Mouse (Mus musculus) neural tube, embryonic 13.5 days (tissue): Measurements from ENCODE around the gene Slc25a51. TPM values are rescaled to one million over a fixed set of nuclear protein-coding genes. Genes with fewer than 3 reads are reported as not detected.

ENCODE experiments used
- ATAC-seq: fragments of 200-750 bp; cut with Nextera tagmentation; 2 replicates; pipeline ENCODE4 v1.8.0; 2017; ENCODE audit warnings: low read depth, mild to moderate bottlenecking, moderate TSS enrichment, moderate library complexity
- H3K27ac ChIP-seq: fragments of 300-500 bp; sonication (generic); replicated peaks from 2 replicates; pipeline ENCODE4 v1.5.1; 2015; ENCODE audit warnings: moderate library complexity, mild to moderate bottlenecking, inconsistent platforms
- H3K27me3 ChIP-seq: fragments of 300-500 bp; sonication (generic); 2 replicates; pipeline ENCODE4 v1.6.1; 2015; ENCODE audit warnings: mild to moderate bottlenecking, inconsistent platforms
- H3K36me3 ChIP-seq: fragments of 300-500 bp; sonication (generic); 2 replicates; pipeline ENCODE4 v1.6.1; 2015; ENCODE audit warnings: mild to moderate bottlenecking, inconsistent platforms
- H3K4me1 ChIP-seq: fragments of 300-500 bp; sonication (generic); replicated peaks from 2 replicates; pipeline ENCODE4 v1.6.1; 2015; ENCODE audit warnings: inconsistent platforms
- H3K4me2 ChIP-seq: fragments of 300-500 bp; sonication (generic); 2 replicates; pipeline ENCODE4 v1.6.1; 2015; ENCODE audit warnings: inconsistent platforms, mild to moderate bottlenecking, moderate library complexity
- H3K4me3 ChIP-seq: fragments of 300-500 bp; sonication (generic); 2 replicates; pipeline ENCODE4 v1.5.1; 2015; ENCODE audit warnings: mild to moderate bottlenecking, inconsistent platforms
- H3K9ac ChIP-seq: fragments of 300-500 bp; sonication (generic); 2 replicates; pipeline ENCODE4 v1.6.1; 2015; ENCODE audit warnings: moderate library complexity, mild to moderate bottlenecking, inconsistent platforms
- H3K9me3 ChIP-seq: fragments of 300-500 bp; sonication (generic); 2 replicates; pipeline ENCODE4 v1.6.1; 2016; ENCODE audit warnings: inconsistent platforms
- WGBS: fragments of 180-500 bp; shearing (Covaris S2); methylation state at CpG from one replicate; pipeline ENCODE4 v1.1.7; 2015; 5-methylcytosine and 5-hydroxymethylcytosine counted together
- polyA plus RNA-seq: library from polyadenylated mRNA; unstranded; fragments of >200 nt; fragmentation: Nextera tagmentation; extraction: Ambion mirVana; gene quantifications from 2 replicates; pipeline ENCODE4 v1.2.1, GENCODE M21; 2015

The Slc25a51 gene
- polyA plus RNA-seq, 1 experiment from 2014 or later, result 77.5 TPM

GRCm38 (mm10) chr4:45441778-45442177 lies 33.2 kb upstream of the Slc25a51 start:
- peaks cover 32% of the 10 kb centered on the region for H3K4me1 ChIP-seq
- no peak for ATAC-seq
- 74% methylated on average over 1 of the region's 1 CpGs for WGBS

GRCm38 (mm10) chr4:45439281-45439680 lies 30.7 kb upstream of the Slc25a51 start:
- Histone ChIP-seq H3K4me1 (peaks cover 57% of the 10 kb centered on the region), H3K4me2 (no peak overlapping the region), H3K4me3 (no peak overlapping the region), H3K9me3 (no peaks in the 10 kb centered on the region), H3K36me3 (peaks cover 2% of the 10 kb centered on the region; the same call in 1 of the 2 replicates), H3K9ac (0 out of 2 replicates have a peak overlapping the region, but pooled peaks have one; percentile 9), H3K27ac (peak overlapping the region; percentile 55), H3K27me3 (no peaks in the 10 kb centered on the region)
- WGBS, result 35% methylated on average over 5 of the region's 5 CpGs
- ATAC-seq, result no peak

More at GRCm38 (mm10) chr4:45441778-45442177, 33.2 kb upstream of the Slc25a51 start:
- Histone ChIP-seq H3K4me2 (no peak overlapping the region), H3K9ac (no peak overlapping the region), H3K27me3 (no peaks in the 10 kb centered on the region), H3K27ac (no peak overlapping the region), H3K36me3 (peaks cover 13% of the 10 kb centered on the region; the same call in 1 of the 2 replicates), H3K4me3 (no peak overlapping the region), H3K9me3 (no peaks in the 10 kb centered on the region)

DNA sequence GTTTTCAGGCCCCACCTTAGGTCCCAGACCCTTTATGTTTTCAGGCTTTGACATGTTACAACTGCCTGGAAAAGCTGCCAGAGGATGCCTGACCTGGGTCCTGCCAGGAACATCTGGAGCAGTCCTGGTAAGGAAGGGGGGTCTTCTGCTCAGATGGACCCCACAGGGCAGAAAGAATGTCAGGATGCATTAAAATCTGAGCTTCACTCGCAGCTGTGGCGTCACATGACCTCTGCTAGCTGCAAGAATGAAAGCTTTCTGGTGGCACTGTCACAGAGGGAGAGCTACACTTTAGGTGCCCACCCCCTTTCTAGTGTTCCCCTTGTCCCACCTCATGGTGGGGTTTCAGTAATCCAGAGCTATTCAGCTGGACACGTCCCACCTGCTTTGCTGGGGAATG lies 28.4 kb upstream of the Slc25a51 start:
- Histone ChIP-seq H3K36me3 (no peaks in the 10 kb centered on the region), H3K9ac (0 out of 2 replicates have a peak overlapping the region, but pooled peaks have one; percentile 41), H3K4me2 (no peak overlapping the region), H3K9me3 (no peaks in the 10 kb centered on the region), H3K27me3 (no peaks in the 10 kb centered on the region), H3K4me3 (no peak overlapping the region), H3K27ac (peak overlapping the region; percentile 30), H3K4me1 (peaks cover 71% of the 10 kb centered on the region)
- ATAC-seq, result no peak
- WGBS, result 42% methylated on average over 3 of the region's 3 CpGs

DNA sequence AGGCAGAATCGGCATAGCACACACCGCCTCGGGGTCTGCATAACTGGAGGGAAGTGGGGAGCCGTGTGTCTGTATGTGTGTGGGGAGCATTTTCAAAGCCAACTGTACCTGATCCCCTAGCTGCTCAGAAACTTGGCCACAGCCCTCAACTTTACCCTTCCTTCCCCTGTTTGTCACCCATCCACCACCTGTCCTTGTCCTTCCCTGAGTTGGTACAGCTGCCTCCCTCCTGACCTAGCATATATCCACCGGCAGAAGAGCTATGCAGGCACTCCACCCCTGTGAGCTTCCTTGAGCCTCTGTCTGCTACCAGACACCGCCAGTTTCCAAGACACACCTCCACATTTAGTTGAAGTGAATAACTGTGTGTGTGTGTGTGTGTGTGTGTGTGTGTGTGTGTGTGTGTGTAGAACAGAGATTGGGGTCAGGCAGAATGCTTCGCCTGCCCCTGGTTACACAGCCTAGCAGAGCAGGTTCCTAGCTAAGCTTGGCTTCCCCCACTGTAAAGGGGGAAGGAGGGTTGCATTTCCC lies 27.9 kb upstream of the Slc25a51 start:
- ATAC-seq, result 0 out of 2 replicates have a peak, but pooled peaks have one; percentile 7

GRCm38 (mm10) chr4:45435899-45436298 lies 27.3 kb upstream of the Slc25a51 start:
- Histone ChIP-seq H3K4me3 (no peak overlapping the region), H3K9ac (0 out of 2 replicates have a peak overlapping the region, but pooled peaks have one; percentile 41), H3K4me2 (no peak overlapping the region), H3K27ac (peak overlapping the region; percentile 30), H3K36me3 (no peaks in the 10 kb centered on the region), H3K27me3 (no peaks in the 10 kb centered on the region), H3K9me3 (no peaks in the 10 kb centered on the region), H3K4me1 (peaks cover 71% of the 10 kb centered on the region)
- ATAC-seq, result 0 out of 2 replicates have a peak, but pooled peaks have one; percentile 1
- 30% methylated on average over 2 of the region's 2 CpGs for WGBS

More for the DNA sequence above, 27.9 kb upstream of the Slc25a51 start:
- Histone ChIP-seq H3K9me3 (no peaks in the 10 kb centered on the region), H3K27ac (peak overlapping the region; percentile 30), H3K27me3 (no peaks in the 10 kb centered on the region), H3K9ac (0 out of 2 replicates have a peak overlapping the region, but pooled peaks have one; percentile 41), H3K4me3 (no peak overlapping the region), H3K4me1 (peaks cover 71% of the 10 kb centered on the region), H3K4me2 (no peak overlapping the region), H3K36me3 (no peaks in the 10 kb centered on the region)
- whole genome bisulfite sequencing, result 69% methylated on average over 7 of the region's 7 CpGs

- peaks cover 68% of the 10 kb centered on the region for H3K4me1 ChIP-seq
Measured at GRCm38 (mm10) chr4:45434681-45435080, 26.1 kb upstream of the Slc25a51 start.

DNA sequence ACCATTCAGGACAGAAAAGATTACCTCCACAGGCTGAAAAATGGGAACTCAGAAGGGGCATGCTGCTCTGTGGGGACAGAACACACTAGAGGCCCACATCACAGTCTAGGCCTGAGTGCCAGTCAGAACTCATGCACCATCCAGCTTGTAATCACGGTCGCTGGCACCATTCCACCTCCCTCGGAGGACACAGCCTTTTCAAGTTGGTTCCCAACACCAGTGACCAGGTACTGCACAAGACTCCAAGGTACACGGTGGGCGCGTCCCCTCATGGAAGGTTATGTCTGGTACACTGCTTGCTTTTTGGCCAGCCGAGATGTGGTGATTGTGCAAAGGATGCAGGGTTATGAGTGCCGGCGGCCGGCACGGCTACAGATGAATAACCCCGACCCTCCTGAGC lies 25.5 kb upstream of the Slc25a51 start:
- Histone ChIP-seq H3K9ac (0 out of 2 replicates have a peak overlapping the region, but pooled peaks have one; percentile 50), H3K4me1 (peaks cover 68% of the 10 kb centered on the region), H3K9me3 (no peaks in the 10 kb centered on the region), H3K36me3 (no peaks in the 10 kb centered on the region), H3K4me3 (no peak overlapping the region), H3K27me3 (no peaks in the 10 kb centered on the region), H3K4me2 (no peak overlapping the region), H3K27ac (no peak overlapping the region)
- 86% methylated on average over 12 of the region's 12 CpGs for WGBS
- ATAC-seq, result no peak

More at GRCm38 (mm10) chr4:45434681-45435080, 26.1 kb upstream of the Slc25a51 start:
- 76% methylated on average over 4 of the region's 4 CpGs for WGBS
- Histone ChIP-seq H3K36me3 (no peaks in the 10 kb centered on the region), H3K9me3 (no peaks in the 10 kb centered on the region), H3K4me2 (no peak overlapping the region), H3K4me3 (no peak overlapping the region), H3K9ac (no peak overlapping the region), H3K27me3 (no peaks in the 10 kb centered on the region), H3K27ac (no peak overlapping the region)
- no peak for ATAC-seq

GRCm38 (mm10) chr4:45431806-45432205 lies 23.2 kb upstream of the Slc25a51 start:
- no peak for ATAC-seq
- no peaks in the 10 kb centered on the region for H3K9me3 ChIP-seq
- H3K27me3 ChIP-seq, result no peaks in the 10 kb centered on the region
- H3K4me2 ChIP-seq, result no peak overlapping the region
- no peak overlapping the region for H3K9ac ChIP-seq
- H3K4me1 ChIP-seq, result peaks cover 70% of the 10 kb centered on the region
- H3K27ac ChIP-seq, result no peak overlapping the region
- WGBS, result 81% methylated on average over 3 of the region's 3 CpGs
- H3K4me3 ChIP-seq, result no peak overlapping the region
- no peaks in the 10 kb centered on the region for H3K36me3 ChIP-seq

GRCm38 (mm10) chr4:45431316-45431715 lies 22.8 kb upstream of the Slc25a51 start:
- Histone ChIP-seq H3K27ac (no peak overlapping the region), H3K4me3 (no peak overlapping the region), H3K36me3 (no peaks in the 10 kb centered on the region), H3K27me3 (no peaks in the 10 kb centered on the region), H3K4me1 (peaks cover 69% of the 10 kb centered on the region), H3K9me3 (no peaks in the 10 kb centered on the region), H3K9ac (no peak overlapping the region), H3K4me2 (no peak overlapping the region)
- WGBS, result 88% methylated on average over 3 of the region's 3 CpGs
- ATAC-seq, result no peak

- H3K4me2 ChIP-seq, result no peak overlapping the region
- no peaks in the 10 kb centered on the region for H3K27me3 ChIP-seq
- H3K4me3 ChIP-seq, result no peak overlapping the region
- no peaks in the 10 kb centered on the region for H3K36me3 ChIP-seq
- no peaks in the 10 kb centered on the region for H3K9me3 ChIP-seq
- no peak for ATAC-seq
- peaks cover 53% of the 10 kb centered on the region for H3K4me1 ChIP-seq
- no peak overlapping the region for H3K9ac ChIP-seq
- H3K27ac ChIP-seq, result 0 out of 2 replicates have a peak overlapping the region, but pooled peaks have one; percentile 0
- 59% methylated on average over 7 of the region's 7 CpGs for WGBS
Measured at GRCm38 (mm10) chr4:45429451-45429850, 20.9 kb upstream of the Slc25a51 start.

DNA sequence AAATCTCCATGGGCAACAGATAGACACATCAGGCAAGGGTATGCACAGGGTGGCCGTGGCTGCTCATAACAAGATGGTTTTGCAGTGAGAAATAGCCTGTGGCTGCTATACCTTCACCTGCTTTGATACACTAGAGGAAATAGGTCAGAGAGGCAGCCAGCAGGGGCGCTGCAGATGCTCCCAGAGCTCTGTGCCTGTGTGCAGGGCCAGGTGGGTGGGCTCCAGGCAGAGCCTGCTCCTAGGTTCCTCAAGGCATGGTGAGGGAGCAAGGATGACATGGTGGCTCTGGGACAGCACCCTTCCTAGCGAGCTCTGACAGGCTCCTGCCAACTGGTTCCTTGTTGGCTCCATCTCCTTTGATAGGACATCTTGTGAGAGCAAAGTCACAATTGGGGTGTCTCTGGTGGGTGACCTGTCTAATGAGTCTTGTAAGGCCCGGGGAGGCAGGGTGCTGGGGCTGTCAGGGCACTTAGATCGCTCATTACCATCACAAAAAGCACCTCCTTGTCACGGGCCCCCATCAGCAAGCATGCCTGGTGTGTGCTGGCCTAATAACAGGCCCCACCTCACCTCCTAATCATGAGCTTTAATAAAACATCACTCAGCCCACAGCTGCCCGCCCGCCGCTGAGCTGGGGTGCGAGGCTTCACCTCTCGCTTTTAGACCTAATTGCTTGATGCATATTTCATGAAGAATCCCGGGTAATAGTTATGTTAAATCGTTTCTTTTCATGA lies 18.3 kb upstream of the Slc25a51 start:
- Histone ChIP-seq H3K4me3 (no peak overlapping the region), H3K27ac (no peak overlapping the region; the same call in 1 of the 2 replicates), H3K4me2 (no peak overlapping the region), H3K9me3 (no peaks in the 10 kb centered on the region), H3K4me1 (peaks cover 46% of the 10 kb centered on the region), H3K27me3 (no peaks in the 10 kb centered on the region), H3K36me3 (no peaks in the 10 kb centered on the region), H3K9ac (no peak overlapping the region)
- no peak for ATAC-seq
- WGBS, result 34% methylated on average over 13 of the region's 13 CpGs

- Histone ChIP-seq H3K4me3 (no peak overlapping the region), H3K9ac (0 out of 2 replicates have a peak overlapping the region, but pooled peaks have one; percentile 12), H3K4me2 (no peak overlapping the region), H3K4me1 (peaks cover 59% of the 10 kb centered on the region), H3K27me3 (no peaks in the 10 kb centered on the region), H3K27ac (no peak overlapping the region), H3K9me3 (no peaks in the 10 kb centered on the region), H3K36me3 (no peaks in the 10 kb centered on the region)
- WGBS, result 27% methylated on average over 8 of the region's 8 CpGs
- no peak for ATAC-seq
Measured at GRCm38 (mm10) chr4:45423406-45423805, 14.8 kb upstream of the Slc25a51 start.
